Mouse (Mus musculus): ENCODE results near the gene Prdm15. TPM values are rescaled to one million over a fixed set of nuclear protein-coding genes. Genes with fewer than 3 reads are reported as not detected.

The Prdm15 gene
- polyA plus RNA-seq, 1 experiment, result 17.4 TPM

GRCm38 (mm10) chr16:97758288-97758687, 93.4 kb downstream of the Prdm15 start:
- Histone ChIP-seq H3K4me3 (ENCODE audit: insufficient read depth, low read length) (no peak overlapping the region), H3K4me1 (ENCODE audit: control insufficient read depth, insufficient read depth, low read length) (no peaks in the 10 kb centered on the region), H3K27ac (ENCODE audit: insufficient read depth, low read length) (no peak overlapping the region)
- TF ChIP-seq POLR2A (IDR thresholded peaks at IDR 0.05; ENCODE audit: extremely low read depth, insufficient read depth, low read length) (no peak), CTCF (IDR thresholded peaks at IDR 0.05; ENCODE audit: extremely low read depth, insufficient read depth, low read length) (no peak)

- Histone ChIP-seq H3K4me3 (ENCODE audit: insufficient read depth, low read length) (no peak overlapping the region), H3K27ac (ENCODE audit: insufficient read depth, low read length) (no peak overlapping the region), H3K4me1 (ENCODE audit: control insufficient read depth, insufficient read depth, low read length) (no peaks in the 10 kb centered on the region)
- no peak for TF ChIP-seq CTCF (IDR thresholded peaks at IDR 0.05; ENCODE audit: extremely low read depth, insufficient read depth, low read length)
- TF ChIP-seq POLR2A (IDR thresholded peaks at IDR 0.05; ENCODE audit: extremely low read depth, insufficient read depth, low read length), result no peak
Measured at GRCm38 (mm10) chr16:97756460-97756859, 95.2 kb downstream of the Prdm15 start.

GRCm38 (mm10) chr16:97752316-97752941, 99.2 kb downstream of the Prdm15 start:
- H3K4me3 ChIP-seq (ENCODE audit: insufficient read depth, low read length), result no peak overlapping the region

GRCm38 (mm10) chr16:97751884-97752283, 99.8 kb downstream of the Prdm15 start:
- TF ChIP-seq POLR2A (IDR thresholded peaks at IDR 0.05; ENCODE audit: extremely low read depth, insufficient read depth, low read length) (no peak), CTCF (IDR thresholded peaks at IDR 0.05; ENCODE audit: extremely low read depth, insufficient read depth, low read length) (no peak)
- Histone ChIP-seq H3K27ac (ENCODE audit: insufficient read depth, low read length) (no peak overlapping the region), H3K4me3 (ENCODE audit: insufficient read depth, low read length) (no peak overlapping the region), H3K4me1 (ENCODE audit: control insufficient read depth, insufficient read depth, low read length) (no peaks in the 10 kb centered on the region)

More at GRCm38 (mm10) chr16:97752316-97752941, 99.2 kb downstream of the Prdm15 start:
- Histone ChIP-seq H3K27ac (ENCODE audit: insufficient read depth, low read length) (no peak overlapping the region), H3K4me1 (ENCODE audit: control insufficient read depth, insufficient read depth, low read length) (no peaks in the 10 kb centered on the region)
- TF ChIP-seq CTCF (IDR thresholded peaks at IDR 0.05; ENCODE audit: extremely low read depth, insufficient read depth, low read length), result no peak
- no peak for TF ChIP-seq POLR2A (IDR thresholded peaks at IDR 0.05; ENCODE audit: extremely low read depth, insufficient read depth, low read length)

- Histone ChIP-seq H3K4me1 (ENCODE audit: control insufficient read depth, insufficient read depth, low read length) (no peaks in the 10 kb centered on the region), H3K27ac (ENCODE audit: insufficient read depth, low read length) (no peak overlapping the region), H3K4me3 (ENCODE audit: insufficient read depth, low read length) (no peak overlapping the region)
- TF ChIP-seq POLR2A (IDR thresholded peaks at IDR 0.05; ENCODE audit: extremely low read depth, insufficient read depth, low read length) (no peak), CTCF (IDR thresholded peaks at IDR 0.05; ENCODE audit: extremely low read depth, insufficient read depth, low read length) (no peak)
Measured at GRCm38 (mm10) chr16:97748421-97748820, 103.2 kb downstream of the Prdm15 start.

Other genes with a start within 250 kb of the Prdm15 start
- gene Tmprss2, start 240.7 kb downstream of the Prdm15 start, polyA plus RNA-seq (2012; rRNA removed), result 0.06 and 0.23 TPM in 2 replicates
- gene Ripk4, start 88.1 kb downstream of the Prdm15 start, polyA plus RNA-seq (2012; rRNA removed), result 0.15 and 0.25 TPM in 2 replicates
- 10.0 and 10.4 TPM in 2 replicates for gene C2cd2, start 110.7 kb upstream of the Prdm15 start, polyA plus RNA-seq (2012; rRNA removed)
- gene Zbtb21, start 110.8 kb upstream of the Prdm15 start, polyA plus RNA-seq (2012; rRNA removed), result 17.3 and 18.3 TPM in 2 replicates
- 20.5 and 22.8 TPM in 2 replicates for gene B230307C23Rik, start 145.5 kb upstream of the Prdm15 start, polyA plus RNA-seq (2012; rRNA removed)
- 3.2 and 4.6 TPM in 2 replicates for gene A630089N07Rik, start 230.6 kb upstream of the Prdm15 start, polyA plus RNA-seq (2012; rRNA removed)

All from cortical plate, adult 2 months (tissue).